Mouse (Mus musculus) left cerebral cortex, adult 8-10 months (tissue): Measurements from ENCODE around the gene Olfr1280. TPM values are rescaled to one million over a fixed set of nuclear protein-coding genes. Genes with fewer than 3 reads are reported as not detected.
"Not testable (repeated sequence)": the region's sequence is repeated elsewhere in the genome, so short reads cannot be mapped to it uniquely, and the experiment has no call there.

Experiments
- DNase-seq, 2 experiments: peaks; one replicate each; pipeline ENCODE4 v3.0.0; 2022; ENCODE audit warnings: low spot score in 2 of 2
- total RNA-seq, 4 experiments: library from RNA; stranded (reverse); gene quantifications; 2 replicates each; pipeline ENCODE4 v1.2.4; 2022

Olfr1280 gene
- not detected for total RNA-seq

- DNase-seq, result no peak
These were observed at the start of gene Olfr1280 for GRCm38 (mm10) chr2:111313717-111314116. Gene Olfr1280 (plus strand): TSS chr2:111314017.

GRCm38 (mm10) chr2:111274006-111274405, 39.8 kb upstream of the Olfr1280 start, which contains the start of gene Olfr1277:
Gene Olfr1277 (minus strand): TSS chr2:111274106.
- no peak for DNase-seq

- DNase-seq, result no peak
These were observed 24.0 kb upstream of the Olfr1280 start, which contains the start of gene Olfr1278 for GRCm38 (mm10) chr2:111289836-111290235. Gene Olfr1278 (plus strand): TSS chr2:111290136.

- no peak for DNase-seq
These were observed 15.3 kb upstream of the Olfr1280 start for GRCm38 (mm10) chr2:111298541-111298940.

- no peak for DNase-seq
These were observed 13.4 kb upstream of the Olfr1280 start, which contains the start of gene Olfr1279 for GRCm38 (mm10) chr2:111300374-111300773. Gene Olfr1279 (plus strand): TSS chr2:111300635.

GRCm38 (mm10) chr2:111326220-111326619, 12.4 kb downstream of the Olfr1280 start, which contains the start of gene Olfr1281:
Gene Olfr1281 (plus strand): TSS chr2:111326520.
- no peak for DNase-seq

GRCm38 (mm10) chr2:111333721-111334120, 19.9 kb downstream of the Olfr1280 start:
- not testable (repeated sequence) for DNase-seq

GRCm38 (mm10) chr2:111335976-111336375, 22.2 kb downstream of the Olfr1280 start, which contains the start of gene Olfr1282:
Gene Olfr1282 (minus strand): TSS chr2:111336076.
- no peak for DNase-seq

- no peak for DNase-seq
These were observed 52.7 kb downstream of the Olfr1280 start, which contains the start of gene Olfr1283 for GRCm38 (mm10) chr2:111366490-111366889. Gene Olfr1283 (plus strand): TSS chr2:111366790.

GRCm38 (mm10) chr2:111375222-111375621, 61.4 kb downstream of the Olfr1280 start, which contains the start of gene Olfr1284:
Gene Olfr1284 (plus strand): TSS chr2:111375522.
- DNase-seq, result no peak

Other genes with a start within 250 kb of the Olfr1280 start
- gene Gm13941, start 208.0 kb upstream of the Olfr1280 start, total RNA-seq, result not detected
- not detected for gene Gm15130, start 161.1 kb upstream of the Olfr1280 start, total RNA-seq
- gene 4930430A15Rik, start 84.4 kb upstream of the Olfr1280 start, total RNA-seq, result not detected
- gene Olfr1275, start 78.7 kb upstream of the Olfr1280 start, total RNA-seq, result not detected
- not detected for gene Olfr1276, start 59.5 kb upstream of the Olfr1280 start, total RNA-seq
- gene Olfr1277, start 39.9 kb upstream of the Olfr1280 start, total RNA-seq, result not detected
- not detected for gene Olfr1278, start 23.9 kb upstream of the Olfr1280 start, total RNA-seq
- not detected for gene Olfr1279, start 13.4 kb upstream of the Olfr1280 start, total RNA-seq
- gene Olfr1281, start 12.5 kb downstream of the Olfr1280 start, total RNA-seq, result not detected
- gene Olfr1282, start 22.1 kb downstream of the Olfr1280 start, total RNA-seq, result not detected
- not detected for gene Olfr1283, start 52.8 kb downstream of the Olfr1280 start, total RNA-seq
- gene Olfr1284, start 61.5 kb downstream of the Olfr1280 start, total RNA-seq, result not detected
- not detected for gene Olfr1286, start 109.1 kb downstream of the Olfr1280 start, total RNA-seq
- gene Olfr1287, start 135.1 kb downstream of the Olfr1280 start, total RNA-seq, result not detected
- not detected for gene Olfr1288, start 160.1 kb downstream of the Olfr1280 start, total RNA-seq
- not detected for gene Olfr1289, start 166.8 kb downstream of the Olfr1280 start, total RNA-seq
- not detected for gene Olfr1290, start 179.8 kb downstream of the Olfr1280 start, total RNA-seq
- not detected for gene Olfr1291-ps1, start 183.2 kb downstream of the Olfr1280 start, total RNA-seq
- gene Olfr1293-ps, start 211.2 kb downstream of the Olfr1280 start, total RNA-seq, result not detected
- not detected for gene Olfr1294, start 226.3 kb downstream of the Olfr1280 start, total RNA-seq